Mouse (Mus musculus) liver, postnatal 0 days (tissue): ENCODE measurements at regions not wholly inside any gene's neighbourhood (a gene's known extent, or its start where the extent isn't known, plus 50 kb on each side); places are given as distances from the start of the nearest gene placed in this dataset.

Experiments
- ATAC-seq: fragments of 200-750 bp; cut with Nextera tagmentation; 2 replicates; pipeline ENCODE4 v1.8.0; 2017; ENCODE audit warnings: mild to moderate bottlenecking, moderate library complexity
- DNase-seq: peaks from one replicate; pipeline ENCODE4 v3.0.0-alpha.2; 2016
- H3K27ac ChIP-seq: fragments of 300-500 bp; sonication (generic); 2 replicates; pipeline ENCODE4 v1.5.1; 2014; ENCODE audit warnings: antibody characterized with exemption, moderate library complexity, mild to moderate bottlenecking, low read depth
- H3K27me3 ChIP-seq: fragments of 300-500 bp; sonication (generic); 2 replicates; pipeline ENCODE4 v1.6.1; 2014; ENCODE audit warnings: low read length, control low read depth, mixed read lengths; ENCODE audit not compliant: insufficient read depth
- H3K36me3 ChIP-seq: fragments of 300-500 bp; sonication (generic); replicated peaks from 2 replicates; pipeline ENCODE4 v1.6.1; 2014; ENCODE audit warnings: mild to moderate bottlenecking, control low read depth, low read length, moderate library complexity, mixed read lengths; ENCODE audit not compliant: insufficient read depth
- H3K4me1 ChIP-seq: fragments of 300-500 bp; sonication (generic); 2 replicates; pipeline ENCODE4 v1.6.1; 2014; ENCODE audit warnings: antibody characterized with exemption, mild to moderate bottlenecking, control low read depth; ENCODE audit not compliant: insufficient read depth
- H3K4me2 ChIP-seq: fragments of 300-500 bp; sonication (generic); 2 replicates; pipeline ENCODE4 v1.6.1; 2014; ENCODE audit warnings: low read depth, mild to moderate bottlenecking, low read length, moderate library complexity, mixed read lengths
- H3K4me3 ChIP-seq: fragments of 300-500 bp; sonication (generic); 2 replicates; pipeline ENCODE4 v1.5.1; 2014; ENCODE audit warnings: low read depth, low read length
- H3K9ac ChIP-seq: fragments of 300-500 bp; sonication (generic); replicated peaks from 2 replicates; pipeline ENCODE4 v1.6.1; 2014; ENCODE audit warnings: mild to moderate bottlenecking, moderate library complexity
- H3K9me3 ChIP-seq: fragments of 300-500 bp; sonication (generic); 2 replicates; pipeline ENCODE4 v1.6.1; 2016; ENCODE audit warnings: mild to moderate bottlenecking, control low read depth, low read length, mixed read lengths
- CTCF ChIP-seq: sonication (generic); IDR thresholded peaks from 2 replicates; pipeline ENCODE4 v1.5.1; 2016; ENCODE audit warnings: antibody characterized with exemption, low read depth
- EP300 ChIP-seq: IDR thresholded peaks from 2 replicates; pipeline ENCODE4 v1.6.1; 2016; ENCODE audit warnings: antibody characterized with exemption, low read depth, mild to moderate bottlenecking
- WGBS: fragments of 180-500 bp; shearing (Covaris S2); extraction: QIAGEN DNeasy Blood & Tissue Kit; methylation state at CpG from one replicate; pipeline ENCODE4 v1.1.7; 2014; ENCODE audit not compliant: insufficient replicate concordance; 5-methylcytosine and 5-hydroxymethylcytosine counted together

GRCm38 (mm10) chr15:56810151-56810550 lies 667.3 kb downstream of the Slc22a22 start:
- Histone ChIP-seq H3K36me3 (no peaks in the 10 kb centered on the region), H3K4me3 (no peak overlapping the region), H3K9ac (no peak overlapping the region), H3K4me2 (no peak overlapping the region), H3K4me1 (no peaks in the 10 kb centered on the region), H3K27me3 (no peaks in the 10 kb centered on the region), H3K27ac (no peak overlapping the region), H3K9me3 (no peaks in the 10 kb centered on the region)
- WGBS, result 46% methylated on average over 13 of the region's 13 CpGs
- peak; percentile 49; the same call in 1 of the 2 replicates for ATAC-seq
- no peak for TF ChIP-seq EP300
- no peak for TF ChIP-seq CTCF
- DNase-seq, result peak; percentile 15

DNA sequence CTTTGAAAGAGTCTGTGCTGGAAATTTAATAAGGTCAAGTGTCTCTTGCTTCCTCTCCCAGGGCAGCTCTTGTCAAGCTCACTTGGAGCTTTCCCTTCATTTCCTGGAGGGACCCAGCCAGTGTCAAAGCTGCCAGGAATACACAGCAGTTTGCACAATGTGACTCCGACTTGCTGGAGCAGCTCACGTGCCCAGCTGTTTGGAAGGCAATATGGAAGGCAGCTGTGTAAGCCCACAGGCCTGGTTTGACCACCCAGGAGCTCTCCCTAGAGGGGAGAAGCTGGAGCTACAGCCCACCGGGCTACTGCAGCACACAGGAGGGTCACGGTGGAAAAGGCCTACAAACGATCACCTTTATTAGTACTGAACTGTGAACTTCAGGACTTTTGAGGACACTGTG lies 669.8 kb downstream of the Slc22a22 start:
- TF ChIP-seq EP300, result no peak
- WGBS, result 71% methylated on average over 5 of the region's 5 CpGs
- no peak overlapping the region for H3K27ac ChIP-seq
- H3K9ac ChIP-seq, result no peak overlapping the region
- no peak for DNase-seq
- H3K4me3 ChIP-seq, result no peak overlapping the region
- ATAC-seq, result no peak
- H3K27me3 ChIP-seq, result no peaks in the 10 kb centered on the region
- no peaks in the 10 kb centered on the region for H3K4me1 ChIP-seq
- H3K9me3 ChIP-seq, result no peaks in the 10 kb centered on the region
- H3K4me2 ChIP-seq, result no peak overlapping the region
- H3K36me3 ChIP-seq, result no peaks in the 10 kb centered on the region

- TF ChIP-seq CTCF, result no peak
- no peak for TF ChIP-seq EP300
These were observed 675.5 kb downstream of the Slc22a22 start for GRCm38 (mm10) chr15:56801933-56802332.

DNA sequence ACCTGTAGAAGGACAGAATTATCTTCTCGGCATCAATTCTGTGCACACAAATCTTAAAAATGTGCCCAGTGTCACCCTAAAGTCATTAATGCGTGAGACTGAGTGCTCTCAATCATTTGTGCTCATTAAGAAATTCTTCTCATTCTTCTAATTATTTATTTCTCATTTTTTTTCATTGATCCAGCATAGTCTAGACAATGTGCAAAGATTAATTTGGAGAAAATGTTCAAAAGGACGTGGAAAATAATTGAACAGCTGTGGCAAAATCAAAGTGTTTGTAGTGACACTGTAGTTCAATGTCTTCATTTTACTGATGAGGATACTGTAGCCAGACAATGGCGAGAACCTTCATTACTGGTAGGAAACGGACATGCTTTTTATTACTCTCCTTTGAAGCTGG lies 702.0 kb downstream of the Slc22a22 start:
- no peak for DNase-seq
- H3K4me1 ChIP-seq, result no peaks in the 10 kb centered on the region
- no peak overlapping the region for H3K27ac ChIP-seq
- 69% methylated on average over 5 of the region's 5 CpGs for WGBS
- H3K27me3 ChIP-seq, result no peaks in the 10 kb centered on the region
- no peak overlapping the region for H3K4me3 ChIP-seq
- no peaks in the 10 kb centered on the region for H3K36me3 ChIP-seq
- no peak overlapping the region for H3K4me2 ChIP-seq
- H3K9me3 ChIP-seq, result no peaks in the 10 kb centered on the region
- no peak for TF ChIP-seq CTCF
- no peak for TF ChIP-seq EP300
- H3K9ac ChIP-seq, result no peak overlapping the region
- no peak for ATAC-seq

More at GRCm38 (mm10) chr15:56801933-56802332, 675.5 kb downstream of the Slc22a22 start:
- Histone ChIP-seq H3K27me3 (no peaks in the 10 kb centered on the region), H3K9me3 (no peaks in the 10 kb centered on the region), H3K36me3 (no peaks in the 10 kb centered on the region), H3K9ac (no peak overlapping the region), H3K4me2 (no peak overlapping the region), H3K4me1 (no peaks in the 10 kb centered on the region), H3K4me3 (no peak overlapping the region), H3K27ac (no peak overlapping the region)
- DNase-seq, result no peak
- 74% methylated on average over 2 of the region's 2 CpGs for WGBS
- ATAC-seq, result no peak

GRCm38 (mm10) chr15:56774648-56775393 lies 702.6 kb downstream of the Slc22a22 start:
- no peak overlapping the region for H3K27ac ChIP-seq
- WGBS, result 38% methylated on average over 9 of the region's 9 CpGs
- H3K4me3 ChIP-seq, result no peak overlapping the region
- no peak overlapping the region for H3K4me2 ChIP-seq
- no peak for DNase-seq
- H3K4me1 ChIP-seq, result no peaks in the 10 kb centered on the region
- TF ChIP-seq EP300, result no peak
- TF ChIP-seq CTCF, result no peak
- ATAC-seq, result no peak
- no peaks in the 10 kb centered on the region for H3K36me3 ChIP-seq
- H3K27me3 ChIP-seq, result no peaks in the 10 kb centered on the region
- H3K9ac ChIP-seq, result no peak overlapping the region
- H3K9me3 ChIP-seq, result no peaks in the 10 kb centered on the region

- 65% methylated on average over 6 of the region's 6 CpGs for whole genome bisulfite sequencing
- Histone ChIP-seq H3K27ac (no peak overlapping the region), H3K4me3 (no peak overlapping the region), H3K36me3 (no peaks in the 10 kb centered on the region), H3K27me3 (no peaks in the 10 kb centered on the region), H3K9me3 (no peaks in the 10 kb centered on the region), H3K4me2 (no peak overlapping the region), H3K4me1 (no peaks in the 10 kb centered on the region), H3K9ac (no peak overlapping the region)
- TF ChIP-seq CTCF, result no peak
- no peak for DNase-seq
- ATAC-seq, result no peak
These were observed 711.1 kb downstream of the Slc22a22 start for GRCm38 (mm10) chr15:56766356-56766755.
